Mouse (Mus musculus) olfactory bulb, adult 2 months (tissue): ENCODE data around the gene Ift140.

Experiments
- CTCF ChIP-seq: fragments of 200-500 bp; IDR thresholded peaks from 2 replicates; pipeline ENCODE4 v1.5.1; 2012; ENCODE audit warnings: low read depth, mild to moderate bottlenecking, low read length, moderate library complexity; ENCODE audit not compliant: insufficient read depth
- POLR2A ChIP-seq: fragments of 200-500 bp; IDR thresholded peaks from 2 replicates; pipeline ENCODE4 v1.6.1; 2012; ENCODE audit warnings: mild to moderate bottlenecking, low read depth, low read length, moderate library complexity; ENCODE audit not compliant: insufficient read depth

DNA sequence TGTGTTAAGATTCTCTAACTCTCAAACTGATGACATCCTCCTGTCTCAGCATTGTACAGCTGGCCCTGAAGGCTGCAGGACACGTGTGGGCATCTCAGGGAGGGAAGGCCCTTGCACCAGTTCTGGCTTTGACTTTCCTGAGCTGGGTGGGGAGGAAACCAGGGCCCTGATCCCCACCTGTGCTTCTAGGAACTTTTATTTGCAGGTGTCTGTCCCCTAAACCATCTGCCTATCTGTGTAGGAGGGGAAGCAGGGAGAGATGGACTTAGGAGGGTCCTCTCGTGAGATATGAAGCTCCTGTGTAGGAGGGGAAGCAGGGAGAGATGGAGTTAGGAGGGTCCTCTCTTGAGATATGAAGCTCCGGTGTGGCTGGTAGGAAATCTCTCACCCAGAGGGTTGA lies 67.0 kb downstream of the Ift140 start:
- TF ChIP-seq CTCF (no peak), POLR2A (no peak)
